ENCODE assay signal across 20 mouse cellular contexts in the genomic region with DNA sequence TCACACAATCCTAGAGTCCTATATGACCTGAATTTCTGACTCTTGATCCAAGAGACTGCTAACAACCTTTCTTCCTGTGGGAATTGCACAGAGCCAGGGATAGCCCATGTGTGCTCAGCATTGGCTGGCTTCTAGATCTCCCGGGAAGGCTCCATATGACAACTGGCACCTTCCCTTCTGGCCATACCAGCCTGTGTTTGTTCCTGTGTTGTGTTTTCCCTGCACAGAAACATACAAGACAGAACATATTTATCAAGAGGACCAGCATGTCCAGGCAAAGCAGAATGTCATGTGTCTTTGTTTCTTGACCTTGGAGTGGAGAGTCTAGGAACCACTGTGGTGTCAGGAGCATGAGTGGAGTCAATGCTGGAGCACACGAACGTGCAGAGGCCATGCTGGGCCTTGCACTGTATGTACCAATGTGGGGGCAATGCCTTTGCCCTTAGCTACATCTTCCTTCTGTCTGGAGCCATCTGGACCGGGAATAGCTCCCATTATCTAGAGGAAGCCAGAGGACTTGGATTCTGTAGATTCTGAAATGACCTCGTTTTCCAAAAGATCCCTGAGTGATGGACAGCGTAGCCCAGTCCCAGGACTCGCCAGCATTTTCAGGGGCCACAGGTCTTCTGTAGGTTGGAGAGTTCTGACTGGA. TPM values are rescaled to one million over a fixed set of nuclear protein-coding genes. Genes with fewer than 3 reads are reported as not detected.
"Had no signal": no experiment of that assay in that cellular context is flagged by ENCODE, and none has a peak within 500 bp of the region (broad histone marks: within the 10 kb centered on the region; RNA-seq: fewer than 3 reads in every experiment).

No protein-coding gene starts in this region.

- H3K27ac ChIP-seq: kidney, postnatal 0 days; limb, embryonic 12.5 days; liver, embryonic 14.5 days; midbrain, embryonic 10.5 days; stomach, postnatal 0 days had no signal

- H3K27me3 ChIP-seq: limb, embryonic 12.5 days had no signal

- H3K4me2 ChIP-seq: limb, embryonic 12.5 days had no signal

- H3K9ac ChIP-seq: limb, embryonic 12.5 days; liver, embryonic 14.5 days had no signal

- H3K36me3 ChIP-seq: limb, embryonic 12.5 days had no signal

- DNase-seq: kidney, postnatal 36 days; layer of hippocampus, adult 9-11 months; layer of hippocampus, postnatal 36 days; liver; lung, adult 2 months; lung, postnatal 36 days; midbrain, embryonic 14.5 days; thymus, postnatal 14 days had no signal

- H3K4me3 ChIP-seq: limb, embryonic 12.5 days; midbrain, embryonic 10.5 days; myocyte had no signal

- ATAC-seq: lung, postnatal 0 days had no signal

- H3K4me1 ChIP-seq: limb, embryonic 12.5 days; midbrain, embryonic 10.5 days had no signal

- H3K9me3 ChIP-seq: limb, embryonic 12.5 days; midbrain, embryonic 10.5 days had no signal

RNA-seq across cellular contexts. Expression of a gene that starts 55.5 kb away (rescaled TPM):
- total RNA-seq: layer of hippocampus, adult 18-20 months; layer of hippocampus, postnatal 36 days; left cerebral cortex, postnatal 36 days; megakaryocyte progenitor cell, adult 5-6 weeks; neutrophil, adult 5-6 weeks had no signal
- polyA plus RNA-seq: kidney, postnatal 0 days; limb, embryonic 12.5 days; liver, embryonic 14.5 days; lung, adult 2 months; lung, postnatal 0 days; midbrain, embryonic 10.5 days; midbrain, embryonic 14.5 days; myocyte; neural tube, embryonic 11.5 days; stomach, postnatal 0 days had no signal
